Mouse (Mus musculus) midbrain, embryonic 14.5 days (tissue): ENCODE results near the gene Erp44. TPM values are rescaled to one million over a fixed set of nuclear protein-coding genes. Genes with fewer than 3 reads are reported as not detected.

Experiments
- ATAC-seq: fragments of 200-750 bp; cut with Nextera tagmentation; 2 replicates; pipeline ENCODE4 v1.8.0; 2017; ENCODE audit warnings: moderate number of reproducible peaks, moderate library complexity; ENCODE audit not compliant: low FRiP score, low TSS enrichment
- DNase-seq: peaks from one replicate; pipeline ENCODE4 v3.0.0-alpha.2; 2015
- H3K27ac ChIP-seq: fragments of 300-500 bp; sonication (generic); replicated peaks from 2 replicates; pipeline ENCODE4 v1.5.1; 2014; ENCODE audit warnings: mild to moderate bottlenecking, low read depth, low read length, moderate library complexity
- H3K27me3 ChIP-seq: fragments of 300-500 bp; sonication (generic); 2 replicates; pipeline ENCODE4 v1.6.1; 2014; ENCODE audit warnings: low read length, control low read depth, mixed read lengths; ENCODE audit not compliant: control insufficient read depth, insufficient read depth
- H3K36me3 ChIP-seq: fragments of 300-500 bp; sonication (generic); 2 replicates; pipeline ENCODE4 v1.6.1; 2014; ENCODE audit warnings: low read length, control low read depth; ENCODE audit not compliant: control insufficient read depth, insufficient read depth
- H3K4me1 ChIP-seq: fragments of 300-500 bp; sonication (generic); 2 replicates; pipeline ENCODE4 v1.6.1; 2014; ENCODE audit warnings: mild to moderate bottlenecking, antibody characterized with exemption, low read length, control low read depth; ENCODE audit not compliant: control insufficient read depth, insufficient read depth
- H3K4me2 ChIP-seq: fragments of 300-500 bp; sonication (generic); 2 replicates; pipeline ENCODE4 v1.6.1; 2014; ENCODE audit warnings: mild to moderate bottlenecking, low read length, moderate library complexity
- H3K4me3 ChIP-seq: fragments of 300-500 bp; sonication (generic); replicated peaks from 2 replicates; pipeline ENCODE4 v1.5.1; 2014; ENCODE audit warnings: low read depth, low read length
- H3K9ac ChIP-seq: fragments of 300-500 bp; sonication (generic); replicated peaks from 2 replicates; pipeline ENCODE4 v1.6.1; 2014; ENCODE audit warnings: mild to moderate bottlenecking, low read length, moderate library complexity
- H3K9me3 ChIP-seq: fragments of 300-500 bp; sonication (generic); 2 replicates; pipeline ENCODE4 v1.6.1; 2016; ENCODE audit warnings: low read length, control low read depth, mixed read lengths; ENCODE audit not compliant: control insufficient read depth
- WGBS: fragments of 180-500 bp; shearing (Covaris S2); extraction: QIAGEN DNeasy Blood & Tissue Kit; methylation state at CpG from one replicate; pipeline ENCODE4 v1.1.7; 2014; 5-methylcytosine and 5-hydroxymethylcytosine counted together
- polyA plus RNA-seq: library from polyadenylated mRNA; unstranded; fragments of >200 nt; fragmentation: Nextera tagmentation; extraction: Ambion mirVana; gene quantifications from 2 replicates; pipeline ENCODE4 v1.2.1, GENCODE M21; 2014

The Erp44 gene
- polyA plus RNA-seq: 47.4 and 59.6 TPM in 2 replicates

DNA sequence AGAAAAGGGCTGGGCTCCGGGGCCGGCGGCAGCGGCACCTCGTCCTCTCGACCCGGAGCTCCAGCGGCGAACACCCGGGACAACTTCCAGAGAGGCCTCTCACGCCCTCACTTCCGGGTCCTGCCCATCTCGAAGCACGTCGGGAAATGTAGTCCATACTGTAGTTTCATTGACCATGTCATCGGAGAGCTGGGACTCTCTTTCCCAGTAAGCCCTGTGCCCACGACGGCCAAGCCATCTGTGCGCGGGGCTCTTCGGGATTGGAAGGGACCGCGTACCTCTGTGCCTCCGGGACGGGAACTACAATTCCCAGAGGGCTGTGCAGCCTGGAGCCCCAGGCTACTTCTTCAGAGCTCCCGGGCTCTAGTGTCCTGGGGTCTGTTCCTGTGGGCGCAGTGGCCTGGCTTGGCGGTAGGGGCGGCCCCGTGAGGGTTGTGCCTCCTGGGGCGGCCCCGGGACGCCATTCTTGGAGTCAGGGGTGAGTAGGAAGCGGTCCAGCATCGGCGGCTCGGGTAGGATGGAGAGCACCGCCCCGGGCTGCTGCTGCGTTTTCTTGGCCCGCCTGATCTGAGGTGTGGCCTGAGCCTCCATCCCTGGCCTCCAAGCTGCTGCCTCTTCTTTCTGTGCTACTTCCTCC, at the start of gene Erp44, which contains the start of gene Invs:
Erp44 (minus strand) TSS at position 61 of the 637 bp plus-strand sequence.
Invs (plus strand) TSS at position 263 of the 637 bp plus-strand sequence.
- H3K4me2 ChIP-seq: peak within 1 kb of the TSS; percentile 92
- under 1% methylated on average over 41 of the region's 41 CpGs for WGBS
- H3K4me3 ChIP-seq: peak within 1 kb of the TSS; percentile 60
- no peaks in the 10 kb centered on the region for H3K36me3 ChIP-seq
- ATAC-seq (peak; percentile 100), DNase-seq (peak; percentile 98)
- peaks cover 10% of the 10 kb centered on the region for H3K4me1 ChIP-seq
- peak within 1 kb of the TSS; percentile 78 for H3K27ac ChIP-seq
- peak within 1 kb of the TSS; percentile 88 for H3K9ac ChIP-seq
- no peaks in the 10 kb centered on the region for H3K9me3 ChIP-seq
- no peaks in the 10 kb centered on the region for H3K27me3 ChIP-seq

DNA sequence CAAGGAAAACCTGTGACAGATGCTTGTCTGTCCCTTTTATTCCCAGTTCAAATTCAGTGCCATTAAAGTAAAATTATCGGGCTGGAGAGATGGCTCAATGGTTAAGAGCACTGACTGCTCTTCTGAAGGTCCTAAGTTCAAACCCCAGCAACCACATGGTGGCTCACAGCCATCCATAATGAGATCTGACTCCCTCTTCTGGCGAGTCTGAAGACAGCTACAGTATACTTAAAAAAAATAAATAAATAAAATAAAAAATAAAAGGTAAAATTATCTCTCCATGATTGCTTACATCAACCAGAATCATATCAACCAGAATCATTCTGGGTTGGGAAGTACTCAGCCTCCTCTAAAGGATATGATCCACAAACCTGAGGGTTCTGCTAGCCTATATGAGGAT, 48.7 kb upstream of the Erp44 start:
- DNase-seq (no peak), ATAC-seq (no peak)
- no peak overlapping the region for H3K27ac ChIP-seq
- H3K36me3 ChIP-seq: no peaks in the 10 kb centered on the region
- no peaks in the 10 kb centered on the region for H3K4me1 ChIP-seq
- no peaks in the 10 kb centered on the region for H3K27me3 ChIP-seq
- H3K4me3 ChIP-seq: no peak overlapping the region
- WGBS: 62% methylated on average over 2 of the region's 2 CpGs
- no peaks in the 10 kb centered on the region for H3K9me3 ChIP-seq
- H3K9ac ChIP-seq: no peak overlapping the region
- H3K4me2 ChIP-seq: no peak overlapping the region

GRCm38 (mm10) chr4:48327192-48327591, 47.8 kb upstream of the Erp44 start:
- H3K4me2 ChIP-seq: no peak overlapping the region
- no peaks in the 10 kb centered on the region for H3K4me1 ChIP-seq
- no peaks in the 10 kb centered on the region for H3K36me3 ChIP-seq
- no peak overlapping the region for H3K4me3 ChIP-seq
- no peaks in the 10 kb centered on the region for H3K9me3 ChIP-seq
- H3K27ac ChIP-seq: no peak overlapping the region
- no peaks in the 10 kb centered on the region for H3K27me3 ChIP-seq
- no peak overlapping the region for H3K9ac ChIP-seq
- DNase-seq (no peak), ATAC-seq (no peak)

- Histone ChIP-seq H3K4me3 (no peak overlapping the region), H3K36me3 (no peaks in the 10 kb centered on the region), H3K27ac (no peak overlapping the region), H3K9me3 (no peaks in the 10 kb centered on the region), H3K9ac (no peak overlapping the region), H3K4me1 (0 out of 2 replicates have a peak, but pooled peaks cover 3% of the 10 kb centered on the region), H3K4me2 (no peak overlapping the region), H3K27me3 (no peaks in the 10 kb centered on the region)
- DNase-seq (no peak), ATAC-seq (no peak)
- WGBS: 17% methylated on average over 1 of the region's 1 CpGs
Observed at GRCm38 (mm10) chr4:48322095-48322494, 42.7 kb upstream of the Erp44 start.

- Histone ChIP-seq H3K36me3 (no peaks in the 10 kb centered on the region), H3K4me1 (0 out of 2 replicates have a peak, but pooled peaks cover 3% of the 10 kb centered on the region), H3K27ac (no peak overlapping the region), H3K9ac (no peak overlapping the region), H3K9me3 (no peaks in the 10 kb centered on the region), H3K4me3 (no peak overlapping the region), H3K4me2 (no peak overlapping the region), H3K27me3 (no peaks in the 10 kb centered on the region)
- ATAC-seq (no peak), DNase-seq (peak; percentile 44)
- 87% methylated on average over 1 of the region's 1 CpGs for WGBS
Observed at GRCm38 (mm10) chr4:48321276-48321675, 41.9 kb upstream of the Erp44 start.

GRCm38 (mm10) chr4:48316036-48316435, 36.7 kb upstream of the Erp44 start:
- Histone ChIP-seq H3K9ac (no peak overlapping the region), H3K27ac (no peak overlapping the region), H3K9me3 (no peaks in the 10 kb centered on the region), H3K27me3 (no peaks in the 10 kb centered on the region), H3K36me3 (no peaks in the 10 kb centered on the region), H3K4me3 (no peak overlapping the region), H3K4me1 (0 out of 2 replicates have a peak, but pooled peaks cover 1% of the 10 kb centered on the region), H3K4me2 (no peak overlapping the region)
- WGBS: 92% methylated on average over 3 of the region's 3 CpGs
- ATAC-seq (no peak), DNase-seq (no peak)

DNA sequence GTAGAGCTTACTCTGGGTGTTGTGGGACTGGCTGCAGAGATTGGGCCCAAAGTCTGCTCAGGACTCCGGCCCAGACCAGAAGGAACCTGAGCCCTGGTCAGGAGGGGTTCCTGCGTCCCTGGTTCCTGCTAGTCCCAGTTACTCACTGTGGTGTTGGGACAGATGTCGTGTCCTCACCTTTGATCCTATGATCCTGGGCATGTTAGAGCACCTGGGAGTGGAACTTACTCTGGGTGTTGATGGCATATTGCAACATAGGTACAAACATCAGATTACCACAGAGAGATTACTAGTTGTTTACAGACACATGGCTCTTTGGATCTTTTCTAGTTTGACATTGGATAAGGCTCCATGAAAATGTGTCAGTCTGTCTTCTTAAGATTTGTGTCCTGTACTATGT, 35.5 kb upstream of the Erp44 start:
- Histone ChIP-seq H3K36me3 (no peaks in the 10 kb centered on the region), H3K4me3 (no peak overlapping the region), H3K27me3 (no peaks in the 10 kb centered on the region), H3K9me3 (no peaks in the 10 kb centered on the region), H3K4me1 (no peaks in the 10 kb centered on the region), H3K27ac (no peak overlapping the region), H3K9ac (no peak overlapping the region), H3K4me2 (no peak overlapping the region)
- DNase-seq (no peak), ATAC-seq (no peak)
- WGBS: 93% methylated on average over 3 of the region's 3 CpGs

DNA sequence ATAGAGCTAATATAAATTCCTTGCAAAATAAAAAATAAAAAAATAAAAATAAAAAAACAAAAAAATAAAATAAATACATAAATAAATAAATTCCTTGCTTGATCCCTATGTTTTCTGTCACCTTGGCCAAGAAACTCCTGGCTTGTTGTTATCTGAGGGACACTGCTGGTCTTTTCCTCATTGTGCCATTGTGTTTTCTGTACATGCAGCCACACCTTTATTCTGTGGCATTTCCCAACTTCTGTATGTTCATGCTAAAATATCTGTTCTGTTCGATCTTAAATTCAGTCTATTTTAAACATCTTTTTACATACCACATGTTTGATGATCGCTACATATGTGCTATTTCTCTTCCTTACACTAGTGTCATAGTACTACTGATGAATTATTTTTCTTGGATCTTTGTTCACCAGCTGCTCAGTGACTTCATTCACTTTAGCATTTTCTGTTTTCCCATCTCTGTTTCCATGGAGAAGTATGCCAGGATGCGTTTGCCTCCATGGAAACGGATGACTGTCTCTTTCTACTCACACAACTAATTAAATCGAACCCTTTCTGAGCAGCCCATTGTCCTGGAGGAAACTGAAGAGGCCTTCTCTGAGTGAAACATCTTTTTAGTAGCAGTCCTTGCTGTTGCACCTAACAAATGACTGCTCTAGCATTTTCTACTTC, 7.9 kb upstream of the Erp44 start:
- ATAC-seq (no peak; the same call in 1 of the 2 replicates), DNase-seq (peak; percentile 74)
- no peak overlapping the region for H3K9ac ChIP-seq
- H3K4me2 ChIP-seq: no peak overlapping the region
- no peak overlapping the region for H3K4me3 ChIP-seq
- no peaks in the 10 kb centered on the region for H3K9me3 ChIP-seq
- peak overlapping the region; percentile 60; the same call in 1 of the 2 replicates for H3K27ac ChIP-seq
- no peaks in the 10 kb centered on the region for H3K36me3 ChIP-seq
- H3K27me3 ChIP-seq: no peaks in the 10 kb centered on the region
- WGBS: 15% methylated on average over 5 of the region's 5 CpGs
- H3K4me1 ChIP-seq: peaks cover 10% of the 10 kb centered on the region

- DNase-seq (no peak), ATAC-seq (no peak)
- Histone ChIP-seq H3K27me3 (no peaks in the 10 kb centered on the region), H3K4me3 (no peak overlapping the region), H3K27ac (no peak overlapping the region), H3K4me1 (peaks cover 10% of the 10 kb centered on the region), H3K9me3 (no peaks in the 10 kb centered on the region), H3K36me3 (no peaks in the 10 kb centered on the region), H3K9ac (no peak overlapping the region), H3K4me2 (no peak overlapping the region)
- WGBS: 96% methylated on average over 1 of the region's 1 CpGs
Observed at GRCm38 (mm10) chr4:48281121-48281520, 1.8 kb upstream of the Erp44 start.
